Mouse (Mus musculus): ENCODE measurements around the gene Myo1b. TPM values are rescaled to one million over a fixed set of nuclear protein-coding genes. Genes with fewer than 3 reads are reported as not detected.
A peak's percentile ranks its signal among the peaks of the same experiment; 100 is the strongest.

Gene Myo1b
- total RNA-seq, 4 experiments from 2014 or later = 30.7 to 48.0 (median 40.7) TPM

DNA sequence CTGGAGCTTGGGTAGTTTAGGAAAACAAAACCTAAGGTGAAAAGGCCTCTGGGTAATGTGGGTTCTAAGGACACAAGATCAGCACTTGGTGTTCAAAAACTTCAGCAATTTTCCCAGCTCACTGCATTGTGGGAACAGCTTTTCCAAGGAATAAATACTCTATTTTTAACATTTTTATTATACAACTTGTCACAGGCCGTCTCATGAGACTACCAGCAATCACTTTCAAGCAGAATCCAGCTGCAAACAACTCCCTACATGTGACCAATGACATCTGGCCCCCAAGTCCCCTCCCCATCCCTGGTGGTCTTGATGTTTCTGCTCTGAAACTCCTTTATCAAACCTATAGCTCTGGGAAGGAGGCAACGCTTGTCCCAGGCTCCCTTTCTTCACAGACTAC is 179.0 kb downstream of the Myo1b start:
- DNase-seq (ENCODE audit: low spot score in 2 of 2) = no peak

DNA sequence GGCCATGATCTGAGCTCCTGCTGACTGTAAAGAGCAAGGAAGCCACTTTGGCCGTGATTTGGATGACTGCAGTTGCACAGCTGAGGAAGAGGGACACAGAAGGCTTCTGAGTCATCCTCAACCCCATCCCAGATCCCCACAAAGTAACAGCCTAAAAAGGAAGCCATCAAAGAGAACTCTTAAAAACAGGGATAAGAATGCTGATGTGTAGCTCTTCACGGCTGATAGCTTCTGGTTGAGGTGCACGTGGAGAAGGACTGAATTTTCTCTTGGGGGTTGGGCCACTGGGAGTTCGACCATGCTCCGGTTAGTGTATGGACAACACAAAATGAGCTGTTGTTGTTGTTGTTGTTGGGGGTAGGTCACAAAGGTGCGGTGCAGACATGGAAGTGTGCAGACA is 181.2 kb downstream of the Myo1b start:
- DNase-seq (ENCODE audit: low spot score in 2 of 2) = no peak

DNA sequence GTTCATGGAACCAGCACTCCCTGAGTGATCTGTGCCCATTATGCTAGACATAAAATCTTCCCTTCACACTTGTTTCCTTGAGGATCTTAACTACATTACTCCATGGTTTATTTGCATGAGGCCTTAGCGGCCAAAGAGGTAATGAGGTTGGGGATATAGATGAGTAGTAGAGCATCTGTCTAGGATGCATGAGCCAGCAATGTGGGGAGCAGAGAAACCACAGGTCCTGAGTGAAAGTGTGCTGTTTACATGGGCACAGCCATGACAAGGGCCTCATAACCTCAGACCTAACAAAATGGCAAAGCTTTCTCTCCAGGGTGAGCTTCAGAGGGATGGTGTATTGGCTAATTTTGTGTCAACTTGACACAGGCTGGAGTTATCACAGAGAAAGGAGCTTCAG is 186.5 kb downstream of the Myo1b start:
- no peak for DNase-seq (ENCODE audit: low spot score in 2 of 2)

DNA sequence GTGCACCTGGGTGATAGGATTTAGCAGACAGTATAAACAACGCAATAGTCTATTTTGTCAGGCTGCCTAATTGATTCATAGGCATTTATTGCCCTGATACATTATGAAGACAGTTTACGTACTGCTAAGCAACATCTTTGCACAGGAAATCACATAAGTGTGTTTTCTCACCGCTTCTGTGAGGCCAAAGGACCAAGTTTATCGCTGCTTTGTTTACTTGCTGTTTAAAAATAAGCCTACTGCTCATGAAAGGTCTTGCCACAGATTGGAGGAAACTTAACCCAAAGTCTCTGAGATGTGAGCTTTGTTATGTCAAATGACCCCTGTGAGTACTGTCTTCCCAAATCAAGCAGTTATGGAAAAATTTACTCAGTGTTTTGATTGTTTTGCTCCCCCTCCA is 187.1 kb downstream of the Myo1b start:
- no peak for DNase-seq (ENCODE audit: low spot score in 2 of 2)

DNA sequence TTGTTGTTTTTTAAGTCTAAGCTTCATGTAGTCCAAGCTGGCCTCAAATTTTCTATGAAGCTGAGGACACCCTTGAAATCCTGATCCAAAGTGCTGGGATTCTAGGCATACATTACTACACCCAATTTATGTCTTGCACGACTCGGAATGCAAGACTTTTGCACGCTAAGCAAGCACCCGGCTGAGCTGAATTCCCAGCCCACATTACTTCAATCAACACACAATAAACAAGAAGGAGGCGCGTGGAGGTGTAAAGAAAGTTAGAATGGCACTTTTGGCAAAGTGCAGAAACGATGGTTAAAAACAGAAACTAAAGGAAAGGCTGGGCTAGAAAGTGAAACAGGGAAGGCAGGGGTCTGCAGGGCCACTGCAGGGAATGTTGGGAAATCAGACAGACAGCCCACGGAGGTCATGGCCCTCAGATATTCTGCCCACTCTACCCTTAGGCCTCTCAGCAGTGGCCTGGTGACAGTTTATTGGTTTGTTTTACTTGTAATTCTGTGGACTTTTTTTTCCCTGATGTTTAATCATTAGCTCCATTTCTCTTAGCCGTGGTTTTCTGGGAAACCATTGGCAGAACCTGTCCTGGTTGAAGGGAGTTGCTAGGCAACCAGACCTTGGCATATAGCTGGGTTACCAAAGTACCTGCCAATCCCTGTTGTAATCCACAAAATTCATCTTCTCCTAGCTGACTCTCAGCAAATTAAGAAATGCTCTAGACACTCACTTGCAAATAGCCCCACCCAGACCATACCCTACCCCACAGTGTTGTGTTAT is 195.8 kb downstream of the Myo1b start:
- DNase-seq (ENCODE audit: low spot score in 2 of 2) = peak in 1 of 2 experiments; percentile 17

DNA sequence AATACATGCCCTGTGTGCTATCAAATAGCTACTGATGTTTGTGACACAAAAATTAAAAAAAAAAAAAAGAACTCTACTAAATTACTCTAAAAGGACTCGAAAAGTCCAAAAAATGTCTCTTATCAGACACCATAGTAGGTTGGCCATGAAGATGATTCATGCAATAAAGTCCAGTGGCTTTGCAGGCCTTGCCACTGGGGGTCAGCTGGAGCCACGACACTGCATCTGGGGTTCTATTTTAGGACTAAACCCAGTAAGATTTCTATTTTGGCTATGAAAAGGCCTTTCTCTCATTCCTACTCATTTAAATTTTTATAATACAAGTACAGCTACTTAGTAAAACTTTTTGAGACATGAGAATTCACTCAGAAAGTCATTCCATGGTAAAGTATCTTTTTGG is 205.0 kb downstream of the Myo1b start:
- no peak for DNase-seq (ENCODE audit: low spot score in 2 of 2)

DNA sequence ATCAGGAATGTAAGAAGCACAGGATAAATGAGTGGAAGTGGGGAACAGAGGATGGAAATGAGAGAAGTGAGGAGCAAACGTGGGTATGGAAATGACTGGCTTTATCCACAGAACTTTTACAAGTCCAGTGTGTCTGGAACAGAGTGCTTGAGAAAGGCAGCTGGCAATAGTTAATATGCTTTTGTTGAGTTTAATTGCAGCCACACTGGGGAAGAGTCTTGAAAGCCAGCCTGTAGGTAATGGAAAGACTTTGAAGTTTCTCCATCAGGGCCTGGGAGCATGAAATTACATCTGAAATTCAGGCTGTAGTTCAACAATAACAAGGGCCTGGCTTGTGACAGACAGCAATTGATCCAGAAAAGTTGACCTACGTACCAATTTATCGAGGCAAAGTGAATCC is 209.8 kb downstream of the Myo1b start:
- no peak for DNase-seq (ENCODE audit: low spot score in 2 of 2)

DNA sequence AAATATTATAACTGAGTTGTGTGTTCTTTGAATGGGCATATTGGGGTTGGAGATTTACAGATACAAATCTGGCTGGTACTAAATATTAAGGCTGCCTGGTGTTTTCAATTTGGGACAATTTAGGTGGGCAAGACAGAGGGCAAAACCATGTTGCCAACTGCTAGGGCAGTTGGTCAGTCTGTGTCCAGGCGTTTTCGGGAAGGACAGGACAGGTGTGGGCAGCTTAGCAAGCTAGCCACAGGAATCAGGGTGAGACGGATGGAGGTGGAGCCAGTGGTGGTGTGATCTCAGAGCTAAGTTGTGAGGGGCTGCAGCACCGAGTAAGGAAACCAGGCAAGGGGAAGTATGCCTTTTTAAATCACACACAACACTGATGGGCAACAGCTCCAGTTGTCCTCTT is 211.3 kb downstream of the Myo1b start:
- DNase-seq (ENCODE audit: low spot score in 2 of 2) = no peak

Other genes starting within 250 kb of the Myo1b start
- 1 to 10 TPM; 2.6 to 3.4 (median 2.9) TPM for gene Stat4, start 71.1 kb upstream of the Myo1b start, total RNA-seq (2022)
- 10 to 100 TPM; 21.4 to 26.0 (median 23.8) TPM for gene Stat1, start 203.4 kb upstream of the Myo1b start, total RNA-seq (2022)

All from left cerebral cortex, adult 8-10 months (tissue).